Comparison of ENCODE assay signal across 22 mouse cellular contexts in genomic region chr10:124528175-124528574, GRCm38 (mm10).
"Had no signal": no experiment of that assay in that cellular context is flagged by ENCODE, and none has a peak within 500 bp of the region (broad histone marks: within the 10 kb centered on the region; RNA-seq: fewer than 3 reads in every experiment).

No protein-coding gene starts in this region.

- H3K9me3 ChIP-seq: limb, embryonic 10.5 days; limb, embryonic 12.5 days; limb, embryonic 13.5 days; limb, embryonic 15.5 days; liver, embryonic 13.5 days; liver, embryonic 15.5 days; lung, embryonic 15.5 days; midbrain, embryonic 10.5 days; midbrain, embryonic 12.5 days; midbrain, embryonic 13.5 days; midbrain, embryonic 15.5 days; neural tube, embryonic 12.5 days had no signal

- H3K27ac ChIP-seq: limb, embryonic 10.5 days; limb, embryonic 12.5 days; limb, embryonic 13.5 days; limb, embryonic 15.5 days; liver, embryonic 13.5 days; liver, embryonic 14.5 days; liver, embryonic 15.5 days; lung, embryonic 15.5 days; macrophage; midbrain, embryonic 10.5 days; midbrain, embryonic 12.5 days; midbrain, embryonic 13.5 days; midbrain, embryonic 15.5 days; neural tube, embryonic 12.5 days had no signal

- H3K9ac ChIP-seq: limb, embryonic 12.5 days; limb, embryonic 13.5 days; limb, embryonic 15.5 days; liver, embryonic 13.5 days; liver, embryonic 14.5 days; liver, embryonic 15.5 days; liver, postnatal 0 days; lung, embryonic 14.5 days; lung, embryonic 15.5 days; midbrain, embryonic 12.5 days; midbrain, embryonic 13.5 days; midbrain, embryonic 15.5 days; neural tube, embryonic 12.5 days had no signal

- H3K4me1 ChIP-seq: limb, embryonic 10.5 days; limb, embryonic 12.5 days; limb, embryonic 13.5 days; limb, embryonic 15.5 days; liver, embryonic 13.5 days; liver, embryonic 15.5 days; lung, embryonic 15.5 days; megakaryocyte, embryonic 14.5 days; midbrain, embryonic 10.5 days; midbrain, embryonic 12.5 days; midbrain, embryonic 13.5 days; midbrain, embryonic 15.5 days; neural tube, embryonic 12.5 days had no signal

- ATAC-seq: liver, postnatal 0 days; lung, postnatal 0 days; midbrain, embryonic 13.5 days; midbrain, embryonic 15.5 days; midbrain, embryonic 16.5 days had no signal

- H3K36me3 ChIP-seq: limb, embryonic 10.5 days; limb, embryonic 12.5 days; limb, embryonic 13.5 days; limb, embryonic 15.5 days; liver, embryonic 13.5 days; liver, embryonic 15.5 days; lung, embryonic 15.5 days; midbrain, embryonic 10.5 days; midbrain, embryonic 12.5 days; midbrain, embryonic 13.5 days; midbrain, embryonic 15.5 days; neural tube, embryonic 12.5 days had no signal

- H3K4me3 ChIP-seq: limb, embryonic 10.5 days; limb, embryonic 12.5 days; limb, embryonic 13.5 days; limb, embryonic 15.5 days; liver, embryonic 13.5 days; liver, embryonic 15.5 days; lung, embryonic 15.5 days; megakaryocyte, embryonic 14.5 days; midbrain, embryonic 10.5 days; midbrain, embryonic 12.5 days; midbrain, embryonic 13.5 days; midbrain, embryonic 15.5 days; myocyte; neural tube, embryonic 12.5 days had no signal

- H3K4me2 ChIP-seq: limb, embryonic 12.5 days; limb, embryonic 13.5 days; limb, embryonic 15.5 days; liver, embryonic 11.5 days; liver, embryonic 13.5 days; liver, embryonic 15.5 days; lung, embryonic 14.5 days; lung, embryonic 15.5 days; midbrain, embryonic 11.5 days; midbrain, embryonic 12.5 days; midbrain, embryonic 13.5 days; midbrain, embryonic 15.5 days; neural tube, embryonic 12.5 days had no signal

- H3K27me3 ChIP-seq: limb, embryonic 12.5 days; limb, embryonic 13.5 days; limb, embryonic 15.5 days; liver, embryonic 13.5 days; liver, embryonic 15.5 days; lung, embryonic 15.5 days; megakaryocyte, embryonic 14.5 days; midbrain, embryonic 12.5 days; midbrain, embryonic 13.5 days; midbrain, embryonic 15.5 days; neural tube, embryonic 12.5 days had no signal
